ENCODE assay signal across 11 mouse cellular contexts in genomic region chr2:27956751-27957150, GRCm38 (mm10).
A peak's percentile ranks its signal among the peaks of the same experiment; 100 is the strongest.
DNase-seq lines count a peak whose midpoint lies in the region; ATAC-seq lines count a peak whose summit lies in the region.
"Had no signal": no experiment of that assay in that cellular context is flagged by ENCODE, and none has a peak within 500 bp of the region (broad histone marks: within the 10 kb centered on the region; RNA-seq: fewer than 3 reads in every experiment).

No protein-coding gene starts in this region.

- WGBS in forebrain, embryonic 12.5 days = 77% methylated on average over 7 of the region's 7 CpGs
- 87% methylated on average over 7 of the region's 7 CpGs for WGBS in forebrain, embryonic 11.5 days
- WGBS in kidney, embryonic 16.5 days = 48% methylated on average over 7 of the region's 7 CpGs
- WGBS in heart, embryonic 13.5 days = 67% methylated on average over 7 of the region's 7 CpGs
- WGBS in liver, embryonic 13.5 days (ENCODE audit: insufficient replicate concordance) = 82% methylated on average over 7 of the region's 7 CpGs

- peaks cover 18% of the 10 kb centered on the region for H3K4me1 ChIP-seq in forebrain, embryonic 12.5 days
- peaks cover 8% of the 10 kb centered on the region; the same call in 1 of the 2 replicates for H3K4me1 ChIP-seq in forebrain, embryonic 11.5 days (replicated peaks; ENCODE audit: control insufficient read depth, insufficient read depth, low read length)
- peaks cover 9% of the 10 kb centered on the region; the same call in 1 of the 2 replicates for H3K4me1 ChIP-seq in kidney, embryonic 16.5 days (ENCODE audit: insufficient read depth, low read length)
- H3K4me1 ChIP-seq in heart, embryonic 13.5 days = peaks cover 42% of the 10 kb centered on the region
- H3K4me1 ChIP-seq in liver, embryonic 13.5 days (replicated peaks) = no peaks in the 10 kb centered on the region; the same call in 1 of the 2 replicates

- H3K9me3 ChIP-seq in forebrain, embryonic 12.5 days = no peaks in the 10 kb centered on the region
- no peaks in the 10 kb centered on the region for H3K9me3 ChIP-seq in forebrain, embryonic 11.5 days (ENCODE audit: control insufficient read depth, low read length)
- H3K9me3 ChIP-seq in kidney, embryonic 16.5 days (ENCODE audit: low read length) = no peaks in the 10 kb centered on the region
- H3K9me3 ChIP-seq in heart, embryonic 13.5 days = no peaks in the 10 kb centered on the region
- no peaks in the 10 kb centered on the region for H3K9me3 ChIP-seq in liver, embryonic 13.5 days (replicated peaks)
- H3K9me3 ChIP-seq: G1E; hindbrain, embryonic 10.5 days had no signal

- H3K27ac ChIP-seq in forebrain, embryonic 12.5 days = peak overlapping the region; percentile 50; the same call in 1 of the 2 replicates
- H3K27ac ChIP-seq in forebrain, embryonic 11.5 days (ENCODE audit: low read depth, low read length) = no peak overlapping the region
- H3K27ac ChIP-seq in kidney, embryonic 16.5 days (ENCODE audit: low read length) = 0 out of 2 replicates have a peak overlapping the region, but pooled peaks have one; percentile 4
- H3K27ac ChIP-seq in heart, embryonic 13.5 days (replicated peaks) = peak overlapping the region; percentile 53
- peak overlapping the region; percentile 23; the same call in 1 of the 2 replicates for H3K27ac ChIP-seq in liver, embryonic 13.5 days
- H3K27ac ChIP-seq: hindbrain, embryonic 10.5 days had no signal

- no peak overlapping the region for H3K4me3 ChIP-seq in forebrain, embryonic 12.5 days (replicated peaks)
- H3K4me3 ChIP-seq in forebrain, embryonic 11.5 days (ENCODE audit: low read depth, low read length) = no peak overlapping the region
- H3K4me3 ChIP-seq in kidney, embryonic 16.5 days (ENCODE audit: low read length) = no peak overlapping the region
- H3K4me3 ChIP-seq in heart, embryonic 13.5 days = no peak overlapping the region
- no peak overlapping the region for H3K4me3 ChIP-seq in liver, embryonic 13.5 days (replicated peaks)
- H3K4me3 ChIP-seq: hindbrain, embryonic 10.5 days had no signal

- H3K4me2 ChIP-seq in forebrain, embryonic 12.5 days = no peak overlapping the region
- no peak overlapping the region for H3K4me2 ChIP-seq in forebrain, embryonic 11.5 days (ENCODE audit: low read depth, low read length, severe bottlenecking)
- no peak overlapping the region for H3K4me2 ChIP-seq in kidney, embryonic 16.5 days (replicated peaks; ENCODE audit: low read depth, low read length)
- no peak overlapping the region for H3K4me2 ChIP-seq in heart, embryonic 13.5 days
- H3K4me2 ChIP-seq in liver, embryonic 13.5 days = no peak overlapping the region

- no peak for ATAC-seq in forebrain, embryonic 12.5 days (ENCODE audit: low FRiP score)
- ATAC-seq in forebrain, embryonic 11.5 days (replicated peaks; ENCODE audit: low FRiP score) = no peak
- ATAC-seq in kidney, embryonic 16.5 days (ENCODE audit: low FRiP score, low TSS enrichment) = no peak
- ATAC-seq in heart, embryonic 13.5 days (ENCODE audit: extremely low read depth, insufficient number of reproducible peaks, low FRiP score, low TSS enrichment) = no peak
- ATAC-seq in liver, embryonic 13.5 days (ENCODE audit: low read depth) = no peak

- no peaks in the 10 kb centered on the region; the same call in 1 of the 2 replicates for H3K36me3 ChIP-seq in forebrain, embryonic 12.5 days (replicated peaks)
- H3K36me3 ChIP-seq in forebrain, embryonic 11.5 days (ENCODE audit: control insufficient read depth, insufficient read depth, low read length) = no peaks in the 10 kb centered on the region
- no peaks in the 10 kb centered on the region; the same call in 1 of the 2 replicates for H3K36me3 ChIP-seq in kidney, embryonic 16.5 days (ENCODE audit: insufficient read depth, low read length)
- peaks cover 77% of the 10 kb centered on the region for H3K36me3 ChIP-seq in heart, embryonic 13.5 days
- no peaks in the 10 kb centered on the region for H3K36me3 ChIP-seq in liver, embryonic 13.5 days
- H3K36me3 ChIP-seq: G1E had no signal

- no peak overlapping the region for H3K9ac ChIP-seq in forebrain, embryonic 12.5 days
- no peak overlapping the region for H3K9ac ChIP-seq in forebrain, embryonic 11.5 days (ENCODE audit: low read length)
- H3K9ac ChIP-seq in kidney, embryonic 16.5 days (replicated peaks; ENCODE audit: low read length) = no peak overlapping the region
- H3K9ac ChIP-seq in heart, embryonic 13.5 days = no peak overlapping the region
- H3K9ac ChIP-seq in liver, embryonic 13.5 days = no peak overlapping the region

- DNase-seq in forebrain, embryonic 11.5 days (ENCODE audit: low spot score) = no peak
- DNase-seq in kidney, adult 18-20 months = no peak
- DNase-seq in liver, embryonic 13.5 days = no peak
- no peak for DNase-seq in spleen, postnatal 36 days (ENCODE audit: low spot score in 2 of 2)
- DNase-seq in right cerebral cortex, adult 2 months (ENCODE audit: low spot score in 2 of 2) = no peak
- DNase-seq: cerebellum, postnatal 14 days had no signal

- H3K27me3 ChIP-seq in forebrain, embryonic 12.5 days = no peaks in the 10 kb centered on the region
- H3K27me3 ChIP-seq in forebrain, embryonic 11.5 days (ENCODE audit: control insufficient read depth, insufficient read depth, low read length) = no peaks in the 10 kb centered on the region
- H3K27me3 ChIP-seq in kidney, embryonic 16.5 days (ENCODE audit: insufficient read depth, low read length) = no peaks in the 10 kb centered on the region
- H3K27me3 ChIP-seq in heart, embryonic 13.5 days (replicated peaks) = no peaks in the 10 kb centered on the region
- H3K27me3 ChIP-seq in liver, embryonic 13.5 days = peaks cover 2% of the 10 kb centered on the region; the same call in 1 of the 2 replicates
